Mouse (Mus musculus): ENCODE results near the gene Nr2f6. TPM values are rescaled to one million over a fixed set of nuclear protein-coding genes. Genes with fewer than 3 reads are reported as not detected.

The Nr2f6 gene
- total and polyA plus RNA-seq, 2 experiments from 2014 or later = 26.0 to 63.9 TPM

- H3K4me1 ChIP-seq (ENCODE audit: insufficient read depth) = no peaks in the 10 kb centered on the region
- no peaks in the 10 kb centered on the region for H3K9me3 ChIP-seq (ENCODE audit: low read length)
- DNase-seq (no peak), ATAC-seq (no peak)
- no peak for TF ChIP-seq CTCF (IDR thresholded peaks at IDR 0.05; ENCODE audit: low read depth)
- H3K4me2 ChIP-seq (ENCODE audit: low read depth) = no peak overlapping the region
- no peak overlapping the region for H3K4me3 ChIP-seq (ENCODE audit: low read depth, low read length)
- no peak overlapping the region for H3K9ac ChIP-seq
- H3K27me3 ChIP-seq (ENCODE audit: insufficient read depth, low read length) = no peaks in the 10 kb centered on the region
- H3K36me3 ChIP-seq (ENCODE audit: insufficient read depth) = no peaks in the 10 kb centered on the region
- 91% methylated on average over 2 of the region's 2 CpGs for WGBS
- no peak overlapping the region for H3K27ac ChIP-seq (ENCODE audit: low read depth, low read length)
Observed at GRCm38 (mm10) chr8:71391696-71392095, 9.9 kb upstream of the Nr2f6 start.

DNA sequence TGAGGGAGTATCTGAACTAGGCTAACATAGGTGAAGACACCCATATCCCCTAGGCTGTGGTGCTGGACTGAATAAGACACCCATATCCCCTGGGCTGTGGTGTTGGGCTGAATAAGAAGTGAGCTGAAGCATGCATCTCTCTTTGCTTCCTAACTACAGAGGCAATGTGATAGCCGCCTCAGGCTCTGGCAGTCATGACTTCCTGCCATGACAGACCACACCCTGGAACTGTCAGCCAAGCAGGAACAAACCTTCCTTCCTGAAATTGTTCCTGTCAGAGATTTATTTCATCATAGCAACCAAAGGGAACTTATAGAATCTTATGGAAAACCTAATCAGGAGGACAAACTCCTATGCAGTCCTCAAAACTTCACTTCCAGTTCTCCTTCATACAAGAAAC, 6.5 kb upstream of the Nr2f6 start:
- H3K9me3 ChIP-seq (ENCODE audit: low read length) = no peaks in the 10 kb centered on the region
- H3K4me1 ChIP-seq (ENCODE audit: insufficient read depth) = no peaks in the 10 kb centered on the region
- ATAC-seq (no peak), DNase-seq (no peak)
- H3K4me3 ChIP-seq (ENCODE audit: low read depth, low read length) = no peak overlapping the region
- H3K27ac ChIP-seq (ENCODE audit: low read depth, low read length) = no peak overlapping the region
- no peak for TF ChIP-seq CTCF (IDR thresholded peaks at IDR 0.05; ENCODE audit: low read depth)
- H3K9ac ChIP-seq = no peak overlapping the region
- H3K4me2 ChIP-seq (ENCODE audit: low read depth) = no peak overlapping the region
- H3K27me3 ChIP-seq (ENCODE audit: insufficient read depth, low read length) = no peaks in the 10 kb centered on the region
- 80% methylated on average over 1 of the region's 1 CpGs for WGBS
- no peaks in the 10 kb centered on the region for H3K36me3 ChIP-seq (ENCODE audit: insufficient read depth)

DNA sequence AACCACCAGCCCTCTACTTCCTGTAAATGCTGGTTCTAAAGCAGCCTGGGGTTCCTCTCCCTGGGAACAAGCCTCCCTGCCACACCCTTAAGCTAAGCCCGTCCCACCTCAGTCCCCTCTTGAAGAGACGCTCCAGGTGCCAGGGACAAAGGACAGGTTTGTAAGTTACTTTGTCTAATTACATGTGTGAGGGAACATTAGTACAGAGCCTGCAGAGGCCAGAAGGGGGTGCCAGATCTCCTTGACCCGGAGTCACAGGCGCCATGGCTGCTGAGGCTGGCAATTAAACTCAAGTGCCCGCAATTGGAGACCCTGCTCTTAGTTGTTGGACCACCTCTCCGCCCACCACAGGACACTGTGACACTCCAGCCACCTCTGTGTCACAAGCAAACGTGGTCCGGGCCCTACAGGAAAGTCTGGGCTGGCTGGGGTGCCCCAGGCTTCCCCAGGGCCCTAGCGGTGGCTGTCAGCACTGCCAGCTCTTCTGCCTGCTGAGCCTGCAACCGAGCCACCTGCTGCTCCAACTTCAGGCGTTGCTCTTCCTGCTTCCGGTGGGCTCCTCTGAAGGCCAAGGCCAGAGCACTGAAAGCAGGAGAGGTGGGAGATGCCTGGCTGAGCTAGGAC, 3.6 kb upstream of the Nr2f6 start:
- H3K36me3 ChIP-seq (ENCODE audit: insufficient read depth) = no peaks in the 10 kb centered on the region
- ATAC-seq = no peak
- H3K9me3 ChIP-seq (ENCODE audit: low read length) = no peaks in the 10 kb centered on the region
- no peak overlapping the region for H3K9ac ChIP-seq
- no peaks in the 10 kb centered on the region for H3K27me3 ChIP-seq (ENCODE audit: insufficient read depth, low read length)
- H3K27ac ChIP-seq (ENCODE audit: low read depth, low read length) = no peak overlapping the region
- no peak for TF ChIP-seq CTCF (IDR thresholded peaks at IDR 0.05; ENCODE audit: low read depth)
- peaks cover 4% of the 10 kb centered on the region; the same call in 1 of the 2 replicates for H3K4me1 ChIP-seq (ENCODE audit: insufficient read depth)
- no peak overlapping the region for H3K4me2 ChIP-seq (ENCODE audit: low read depth)
- H3K4me3 ChIP-seq (ENCODE audit: low read depth, low read length) = no peak overlapping the region
- no peak for DNase-seq
- 70% methylated on average over 12 of the region's 12 CpGs for WGBS

DNA sequence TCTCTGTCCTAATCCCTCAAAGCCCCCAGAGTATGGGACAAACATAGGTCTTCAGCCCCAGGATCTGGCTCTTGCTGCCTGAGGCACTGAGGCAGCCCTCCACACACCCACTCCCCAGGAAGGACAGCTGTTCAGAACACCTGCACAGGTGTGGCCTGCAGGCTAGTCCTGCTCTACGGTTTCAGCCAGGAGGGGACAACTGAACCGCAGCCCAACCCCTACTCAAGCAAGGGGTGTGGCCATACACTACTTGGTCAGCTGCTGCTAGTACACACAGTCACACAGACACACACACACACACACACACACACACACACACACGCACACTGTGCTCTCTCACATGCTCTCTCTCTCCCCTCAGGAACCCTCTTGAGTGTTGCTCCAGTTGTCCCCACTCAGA, 2.1 kb upstream of the Nr2f6 start:
- no peak for TF ChIP-seq CTCF (IDR thresholded peaks at IDR 0.05; ENCODE audit: low read depth)
- WGBS = 64% methylated on average over 3 of the region's 3 CpGs
- H3K36me3 ChIP-seq (ENCODE audit: insufficient read depth) = no peaks in the 10 kb centered on the region
- ATAC-seq (no peak), DNase-seq (no peak)
- H3K27ac ChIP-seq (ENCODE audit: low read depth, low read length) = no peak overlapping the region
- H3K9me3 ChIP-seq (ENCODE audit: low read length) = no peaks in the 10 kb centered on the region
- H3K4me1 ChIP-seq (ENCODE audit: insufficient read depth) = peaks cover 4% of the 10 kb centered on the region; the same call in 1 of the 2 replicates
- no peaks in the 10 kb centered on the region for H3K27me3 ChIP-seq (ENCODE audit: insufficient read depth, low read length)
- no peak overlapping the region for H3K4me3 ChIP-seq (ENCODE audit: low read depth, low read length)
- no peak overlapping the region for H3K9ac ChIP-seq
- no peak overlapping the region for H3K4me2 ChIP-seq (ENCODE audit: low read depth)

GRCm38 (mm10) chr8:71383396-71383795, 1.6 kb upstream of the Nr2f6 start:
- DNase-seq = no peak
- H3K4me1 ChIP-seq (ENCODE audit: insufficient read depth) = peaks cover 4% of the 10 kb centered on the region; the same call in 1 of the 2 replicates
- no peak for ATAC-seq
- no peak for TF ChIP-seq CTCF (IDR thresholded peaks at IDR 0.05; ENCODE audit: low read depth)
- 0 out of 2 replicates have a peak overlapping the region, but pooled peaks have one; percentile 4 for H3K27ac ChIP-seq (ENCODE audit: low read depth, low read length)
- H3K27me3 ChIP-seq (ENCODE audit: insufficient read depth, low read length) = no peaks in the 10 kb centered on the region
- no peak overlapping the region for H3K4me3 ChIP-seq (ENCODE audit: low read depth, low read length)
- H3K4me2 ChIP-seq (ENCODE audit: low read depth) = no peak overlapping the region
- no peaks in the 10 kb centered on the region for H3K9me3 ChIP-seq (ENCODE audit: low read length)
- no peak overlapping the region for H3K9ac ChIP-seq
- 28% methylated on average over 12 of the region's 12 CpGs for WGBS
- H3K36me3 ChIP-seq (ENCODE audit: insufficient read depth) = no peaks in the 10 kb centered on the region

DNA sequence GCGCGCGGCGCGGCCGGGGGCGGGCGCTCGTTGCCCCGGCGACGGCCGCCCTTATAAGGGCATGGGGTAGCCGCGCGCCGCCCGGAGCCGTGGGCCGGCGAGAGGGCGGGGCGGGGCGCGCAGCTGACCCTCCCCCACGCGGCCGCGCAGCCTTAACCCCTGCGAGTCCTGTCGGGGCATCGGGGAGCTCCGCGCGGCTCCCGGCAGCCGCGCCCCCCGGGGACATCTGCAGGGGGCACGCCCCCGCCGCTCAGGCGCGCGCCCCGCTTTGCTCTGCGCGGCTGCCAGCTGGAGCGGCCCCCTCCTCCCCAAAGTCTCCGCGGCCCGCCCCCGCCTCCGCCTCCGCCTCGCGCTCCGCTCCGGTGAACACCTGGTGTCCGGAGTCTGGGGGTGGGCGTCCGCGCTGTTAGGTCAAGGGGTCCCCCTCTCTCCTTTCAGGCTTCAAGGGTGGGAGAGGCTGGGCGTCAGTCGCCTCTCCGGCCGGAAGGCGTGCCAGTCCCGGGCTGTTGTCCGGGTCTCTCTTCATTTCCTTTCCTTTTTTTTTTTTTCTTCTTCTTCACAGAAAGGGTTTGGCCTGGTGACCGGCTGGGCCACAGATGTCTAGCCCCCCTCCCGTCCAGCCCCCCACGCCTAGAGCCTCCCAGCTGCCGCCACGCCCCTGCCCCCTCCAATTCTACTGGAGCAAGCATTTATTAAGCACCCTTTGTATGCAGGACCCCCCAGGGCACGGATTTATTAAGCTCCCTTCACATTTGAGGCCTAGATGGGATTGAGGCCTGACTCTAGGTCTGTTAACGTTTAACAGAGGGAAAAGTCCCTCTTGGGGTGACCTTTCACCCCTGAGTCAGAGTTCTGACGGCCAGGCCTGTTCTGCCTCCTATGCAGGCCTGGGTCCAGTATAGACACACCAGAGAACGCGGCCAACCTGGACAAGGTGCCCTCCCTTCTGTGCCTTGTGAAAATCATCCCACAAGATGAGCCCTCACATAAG, 506 bp upstream of the Nr2f6 start:
- TF ChIP-seq CTCF (IDR thresholded peaks at IDR 0.05; ENCODE audit: low read depth) = no peak
- peak overlapping the region; percentile 69 for H3K27ac ChIP-seq (ENCODE audit: low read depth, low read length)
- H3K36me3 ChIP-seq (ENCODE audit: insufficient read depth) = no peaks in the 10 kb centered on the region
- DNase-seq (peak; percentile 74), ATAC-seq (peak; percentile 82)
- peak overlapping the region; percentile 98 for H3K4me2 ChIP-seq (ENCODE audit: low read depth)
- H3K4me1 ChIP-seq (ENCODE audit: insufficient read depth) = peaks cover 4% of the 10 kb centered on the region; the same call in 1 of the 2 replicates
- H3K9ac ChIP-seq = peak overlapping the region; percentile 78
- WGBS = 4% methylated on average over 34 of the region's 80 CpGs
- no peaks in the 10 kb centered on the region for H3K9me3 ChIP-seq (ENCODE audit: low read length)
- H3K27me3 ChIP-seq (ENCODE audit: insufficient read depth, low read length) = no peaks in the 10 kb centered on the region
- H3K4me3 ChIP-seq (ENCODE audit: low read depth, low read length) = peak overlapping the region; percentile 76

All from forebrain, postnatal 0 days (tissue).